Mouse (Mus musculus) spleen, adult 2 months (tissue): ENCODE measurements around the gene Dxo.
"Not testable (repeated sequence)": the region's sequence is repeated elsewhere in the genome, so short reads cannot be mapped to it uniquely, and the experiment has no call there.

Experiments used
- CTCF ChIP-seq: fragments of 200-500 bp; IDR thresholded peaks from 2 replicates; pipeline ENCODE4 v1.5.1; 2011; ENCODE audit warnings: mild to moderate bottlenecking, inconsistent platforms; ENCODE audit not compliant: insufficient read depth, insufficient read length, insufficient replicate concordance; ENCODE audit errors: extremely low read depth
- POLR2A ChIP-seq: fragments of 200-500 bp; IDR thresholded peaks from 2 replicates; pipeline ENCODE4 v1.6.1; 2011; ENCODE audit warnings: low read depth, low read length, inconsistent platforms

GRCm38 (mm10) chr17:34797211-34797995 is 39.4 kb upstream of the Dxo start:
- not testable (repeated sequence) for TF ChIP-seq CTCF, POLR2A
